Mouse (Mus musculus) C2C12 (cell line): ENCODE measurements around the gene Ripor2. TPM values are rescaled to one million over a fixed set of nuclear protein-coding genes. Genes with fewer than 3 reads are reported as not detected.

Source experiments
- H3K27me3 ChIP-seq: one replicate; pipeline ENCODE4 v1.6.1; 2011; ENCODE audit not compliant: control insufficient read depth, insufficient read depth, insufficient read length
- H3K36me3 ChIP-seq: one replicate; pipeline ENCODE4 v1.6.1; 2011; ENCODE audit not compliant: control insufficient read depth, insufficient read depth
- H3K4me3 ChIP-seq: one replicate; pipeline ENCODE4 v1.5.1; 2011; ENCODE audit warnings: mild to moderate bottlenecking, control low read depth; ENCODE audit not compliant: poor library complexity, insufficient read depth, severe bottlenecking
- H3K79me2 ChIP-seq: one replicate; pipeline ENCODE4 v1.6.1; 2011; ENCODE audit not compliant: control insufficient read depth, insufficient read depth
- H3K79me3 ChIP-seq: one replicate; pipeline ENCODE4 v1.6.1; 2011; ENCODE audit warnings: low read depth, control low read depth
- H3ac ChIP-seq: one replicate; pipeline ENCODE3; 2011; ENCODE audit warnings: low read depth; ENCODE audit not compliant: control insufficient read depth, insufficient read length
- CEBPB ChIP-seq: IDR thresholded peaks from one replicate; pipeline ENCODE4 v1.6.1; 2011; ENCODE audit warnings: low read depth, mild to moderate bottlenecking, control low read depth, moderate library complexity
- CTCF ChIP-seq: IDR thresholded peaks from one replicate; pipeline ENCODE4 v1.5.1; 2011; ENCODE audit not compliant: control insufficient read depth, insufficient read depth, insufficient read length
- FOSL1 ChIP-seq: IDR thresholded peaks from one replicate; pipeline ENCODE4 v1.8.0; 2011; ENCODE audit warnings: mild to moderate bottlenecking, low read length; ENCODE audit not compliant: poor library complexity, insufficient read depth, severe bottlenecking
- MAX ChIP-seq: IDR thresholded peaks from one replicate; pipeline ENCODE4 v1.6.1; 2011; ENCODE audit warnings: mild to moderate bottlenecking, control low read depth
- MYOD1 ChIP-seq: IDR thresholded peaks from one replicate; pipeline ENCODE4 v1.6.1; 2011; ENCODE audit warnings: low read depth; ENCODE audit not compliant: control insufficient read depth, insufficient read length
- MYOG ChIP-seq: IDR thresholded peaks from one replicate; pipeline ENCODE4 v1.6.1; 2011; ENCODE audit not compliant: control insufficient read depth, insufficient read length; ENCODE audit errors: extremely low read depth
- USF1 ChIP-seq: IDR thresholded peaks from one replicate; pipeline ENCODE4 v1.6.1; 2011; ENCODE audit warnings: low read depth, mild to moderate bottlenecking, control low read depth, moderate library complexity
- polyA plus RNA-seq: library from polyadenylated mRNA; unstranded; fragments of >200 nt; fragmentation: generic; extraction: Trizol; gene quantifications from one replicate; pipeline ENCODE4 v1.2.1, GENCODE M21; 2012; ENCODE audit warnings: missing spikeins

Ripor2 gene
- polyA plus RNA-seq, 1 experiment: 0.23 TPM

- no peak overlapping the region for H3K4me3 ChIP-seq
- H3K79me2 ChIP-seq: no peaks in the 10 kb centered on the region
- no peak overlapping the region for H3ac ChIP-seq
- H3K27me3 ChIP-seq: no peaks in the 10 kb centered on the region
- TF ChIP-seq MYOD1: no peak
- no peak for TF ChIP-seq CEBPB
- no peak for TF ChIP-seq MAX
- TF ChIP-seq FOSL1: no peak
- no peak for TF ChIP-seq CTCF
- no peak for TF ChIP-seq MYOG
- TF ChIP-seq USF1: no peak
- H3K36me3 ChIP-seq: no peaks in the 10 kb centered on the region
- H3K79me3 ChIP-seq: no peaks in the 10 kb centered on the region
Measured at GRCm38 (mm10) chr13:24616645-24617044, 34.7 kb downstream of the Ripor2 start.

GRCm38 (mm10) chr13:24617076-24617798 lies 35.2 kb downstream of the Ripor2 start:
- H3ac ChIP-seq: no peak overlapping the region
- no peaks in the 10 kb centered on the region for H3K79me2 ChIP-seq
- H3K27me3 ChIP-seq: no peaks in the 10 kb centered on the region
- H3K79me3 ChIP-seq: no peaks in the 10 kb centered on the region
- no peak for TF ChIP-seq FOSL1
- TF ChIP-seq USF1: no peak
- no peak for TF ChIP-seq MYOD1
- TF ChIP-seq MAX: no peak
- no peak for TF ChIP-seq CEBPB
- no peak for TF ChIP-seq MYOG
- no peak for TF ChIP-seq CTCF
- H3K36me3 ChIP-seq: no peaks in the 10 kb centered on the region
- no peak overlapping the region for H3K4me3 ChIP-seq

- TF ChIP-seq CTCF (no peak), MAX (no peak), FOSL1 (no peak)
- no peaks in the 10 kb centered on the region for H3K79me3 ChIP-seq
- no peak overlapping the region for H3K4me3 ChIP-seq
- no peaks in the 10 kb centered on the region for H3K27me3 ChIP-seq
- no peaks in the 10 kb centered on the region for H3K79me2 ChIP-seq
- H3K36me3 ChIP-seq: no peaks in the 10 kb centered on the region
- H3ac ChIP-seq: no peak overlapping the region
Measured at GRCm38 (mm10) chr13:24617799-24618130, 35.8 kb downstream of the Ripor2 start.

GRCm38 (mm10) chr13:24619711-24620110 lies 37.7 kb downstream of the Ripor2 start:
- Histone ChIP-seq H3K4me3 (no peak overlapping the region), H3K79me3 (no peaks in the 10 kb centered on the region), H3K36me3 (no peaks in the 10 kb centered on the region), H3K27me3 (no peaks in the 10 kb centered on the region), H3ac (no peak overlapping the region), H3K79me2 (no peaks in the 10 kb centered on the region)
- TF ChIP-seq MAX (no peak), CEBPB (no peak), CTCF (no peak), MYOD1 (no peak), FOSL1 (no peak), USF1 (no peak), MYOG (no peak)

- Histone ChIP-seq H3ac (no peak overlapping the region), H3K27me3 (no peaks in the 10 kb centered on the region), H3K36me3 (no peaks in the 10 kb centered on the region), H3K79me3 (no peaks in the 10 kb centered on the region), H3K4me3 (no peak overlapping the region), H3K79me2 (no peaks in the 10 kb centered on the region)
- TF ChIP-seq USF1 (no peak), MYOG (no peak), FOSL1 (no peak), MAX (no peak)
Measured at GRCm38 (mm10) chr13:24620439-24620838, 38.5 kb downstream of the Ripor2 start.

GRCm38 (mm10) chr13:24623631-24624030 lies 41.6 kb downstream of the Ripor2 start:
- TF ChIP-seq FOSL1 (no peak), MYOG (no peak), CTCF (no peak), MYOD1 (no peak), USF1 (no peak), MAX (no peak), CEBPB (no peak)
- no peaks in the 10 kb centered on the region for H3K27me3 ChIP-seq
- H3K79me2 ChIP-seq: no peaks in the 10 kb centered on the region
- H3K79me3 ChIP-seq: no peaks in the 10 kb centered on the region
- H3K36me3 ChIP-seq: no peaks in the 10 kb centered on the region
- H3ac ChIP-seq: no peak overlapping the region
- no peak overlapping the region for H3K4me3 ChIP-seq
